Mouse (Mus musculus) thymus, postnatal 25 days (tissue): ENCODE data around the gene Spg7.
A peak's percentile ranks its signal among the peaks of the same experiment; 100 is the strongest.

Experiments used
- DNase-seq: peaks from one replicate; pipeline ENCODE4 v3.0.0; 2022

Spg7 gene

DNA sequence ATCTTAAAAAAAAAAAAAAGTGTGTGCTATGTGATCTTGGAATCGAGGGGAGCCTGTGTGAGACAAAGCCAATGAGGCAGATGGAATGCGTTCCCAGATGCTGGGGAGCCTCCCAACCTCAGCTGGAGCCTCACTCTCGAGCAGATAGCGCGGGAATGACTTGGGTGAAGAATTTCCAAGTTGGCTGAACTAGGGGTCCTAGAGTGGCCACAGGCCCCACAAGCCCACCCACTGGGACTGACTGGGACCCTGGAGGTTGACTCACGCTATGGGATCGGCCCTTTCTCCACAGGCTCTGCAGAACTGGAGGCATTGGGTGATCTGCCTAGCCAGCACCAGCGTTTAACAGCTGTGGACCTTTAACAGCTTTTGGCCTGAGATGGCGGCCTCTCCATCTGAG, 73.5 kb downstream of the Spg7 start:
- no peak for DNase-seq

DNA sequence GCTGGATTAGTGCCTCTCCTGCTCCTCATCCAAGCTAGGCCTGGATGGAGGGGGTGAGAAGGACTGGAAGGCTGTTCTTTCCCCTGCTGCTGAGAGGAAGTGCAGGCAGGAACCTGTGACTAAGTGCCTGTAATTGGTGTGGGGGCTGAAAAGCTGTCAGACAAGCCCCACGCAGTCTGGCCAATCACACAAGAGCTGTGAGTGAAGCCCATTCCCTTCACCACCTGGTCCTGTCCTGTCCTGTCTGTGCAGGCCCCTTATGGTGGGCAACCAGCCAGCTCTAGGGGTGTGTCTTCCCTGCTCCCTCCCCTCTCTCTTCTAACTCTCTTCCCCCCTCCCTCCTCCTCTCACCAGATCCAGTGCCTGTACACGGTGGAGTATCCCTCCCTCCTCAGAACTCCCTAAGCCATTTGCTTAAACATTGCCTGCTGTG, 74.9 kb downstream of the Spg7 start:
- no peak for DNase-seq

DNA sequence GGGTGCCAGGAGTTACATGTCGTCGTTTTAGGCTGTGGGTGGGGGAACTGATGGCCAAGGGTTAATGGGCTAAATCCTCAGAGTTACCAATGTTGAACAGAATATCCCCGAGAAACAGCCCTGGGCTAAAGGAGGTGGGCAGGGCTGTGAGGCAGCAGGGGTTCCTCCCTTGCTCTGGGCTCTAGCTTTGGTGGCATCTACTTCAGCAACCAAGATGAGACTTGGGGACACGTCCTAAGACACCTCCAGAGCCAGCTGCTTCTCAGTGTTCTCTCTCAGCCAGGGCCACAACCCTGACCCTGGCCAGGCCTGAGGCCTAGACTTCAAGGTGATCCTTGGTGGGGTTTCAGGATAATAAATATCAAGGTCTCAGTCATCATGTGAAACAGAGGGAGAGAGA, 76.0 kb downstream of the Spg7 start:
- no peak for DNase-seq

DNA sequence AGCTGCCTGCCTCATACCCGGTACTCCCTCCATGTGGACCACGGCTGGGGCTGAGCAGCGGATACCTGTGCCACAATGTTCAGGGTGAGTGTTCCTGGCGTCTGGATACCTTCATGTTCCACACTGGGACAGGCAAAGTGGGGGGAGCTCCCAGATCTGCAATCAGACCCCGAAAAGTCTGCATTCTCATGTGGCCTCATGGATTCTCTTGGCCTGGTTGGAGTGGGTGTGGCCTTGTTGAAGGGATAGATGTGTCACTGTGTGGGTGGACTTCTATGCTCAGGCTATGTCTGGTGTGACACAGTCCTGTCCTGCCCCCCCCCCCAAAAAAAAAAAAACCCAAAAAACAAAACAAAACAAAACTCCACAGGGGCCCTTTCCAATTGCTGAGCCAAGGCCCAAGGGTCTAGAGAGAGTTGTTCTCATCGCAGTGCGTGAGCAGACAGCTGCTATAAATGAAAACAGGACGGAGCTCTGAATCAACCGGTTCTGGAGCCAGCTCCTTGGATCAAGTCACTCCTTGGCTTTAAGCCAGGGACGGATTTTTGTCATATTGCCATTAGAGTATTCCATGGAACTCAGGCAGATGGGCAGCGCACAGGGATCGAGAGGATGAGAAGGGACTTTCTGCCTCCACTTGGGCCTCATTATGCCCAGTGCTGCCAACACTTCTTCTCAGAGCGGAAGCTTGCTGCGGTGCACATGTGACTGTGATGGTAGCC, 79.2 kb downstream of the Spg7 start:
- no peak for DNase-seq

DNA sequence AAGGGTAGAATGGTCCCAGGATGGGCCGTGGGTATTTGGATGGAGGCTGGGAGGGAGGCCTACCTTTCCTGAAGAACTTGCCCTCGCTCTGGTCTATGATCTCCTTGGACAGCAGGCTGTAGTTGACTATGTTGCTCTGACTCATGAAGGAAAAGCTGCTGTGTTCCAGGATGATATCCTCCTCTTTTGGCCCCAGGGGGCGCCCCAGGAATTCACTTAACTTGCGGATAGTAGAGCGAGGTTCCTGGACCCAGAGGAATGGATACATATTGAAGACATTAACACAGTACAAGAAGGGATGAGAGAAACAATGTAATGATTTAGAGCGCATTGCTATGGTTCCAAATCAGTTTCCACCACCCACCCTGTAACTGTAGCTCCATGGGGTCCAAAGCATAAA, 82.5 kb downstream of the Spg7 start:
- peak; percentile 18 for DNase-seq

DNA sequence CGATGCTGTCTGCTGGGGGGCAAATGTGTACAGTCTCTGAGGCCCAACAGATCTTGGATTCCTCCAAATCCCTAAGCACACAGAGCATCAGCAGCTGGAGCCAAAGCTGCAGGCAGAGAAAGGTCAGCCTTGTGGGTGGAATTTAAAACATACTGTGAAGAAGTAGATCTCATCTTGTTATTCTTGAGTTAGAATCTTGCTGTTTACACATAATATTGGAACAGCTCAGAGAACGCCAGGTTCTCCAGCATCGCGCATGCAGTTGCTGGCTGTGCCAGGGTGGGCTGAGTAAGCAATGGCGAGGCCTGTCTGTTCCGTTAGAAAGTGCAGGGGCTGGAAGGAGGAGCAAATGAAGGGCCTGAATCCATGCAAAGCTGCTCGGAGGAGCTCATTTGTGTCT, 83.6 kb downstream of the Spg7 start:
- no peak for DNase-seq
